Mouse (Mus musculus) neural tube, embryonic 14.5 days (tissue): ENCODE measurements at regions not wholly inside any gene's neighbourhood (a gene's known extent, or its start where the extent isn't known, plus 50 kb on each side); places are given as distances from the start of the nearest gene placed in this dataset.
A peak's percentile ranks its signal among the peaks of the same experiment; 100 is the strongest.

Source experiments
- ATAC-seq: fragments of 200-750 bp; cut with Nextera tagmentation; 2 replicates; pipeline ENCODE4 v1.8.0; 2017; ENCODE audit warnings: low read depth, mild to moderate bottlenecking, moderate TSS enrichment, moderate library complexity
- H3K27ac ChIP-seq: fragments of 300-500 bp; sonication (generic); 2 replicates; pipeline ENCODE4 v1.5.1; 2014; ENCODE audit warnings: low read depth, mild to moderate bottlenecking, control low read depth, low read length, moderate library complexity, mixed read lengths
- H3K27me3 ChIP-seq: fragments of 300-500 bp; sonication (generic); 2 replicates; pipeline ENCODE4 v1.6.1; 2014; ENCODE audit warnings: low read length; ENCODE audit not compliant: control insufficient read depth, insufficient read depth
- H3K36me3 ChIP-seq: fragments of 300-500 bp; sonication (generic); 2 replicates; pipeline ENCODE4 v1.6.1; 2014; ENCODE audit warnings: low read length, mixed read lengths; ENCODE audit not compliant: control insufficient read depth, insufficient read depth
- H3K4me1 ChIP-seq: fragments of 300-500 bp; sonication (generic); 2 replicates; pipeline ENCODE4 v1.6.1; 2014; ENCODE audit warnings: low read length; ENCODE audit not compliant: control insufficient read depth, insufficient read depth
- H3K4me2 ChIP-seq: fragments of 300-500 bp; sonication (generic); 2 replicates; pipeline ENCODE4 v1.6.1; 2014; ENCODE audit warnings: mild to moderate bottlenecking, low read depth, low read length, control low read depth
- H3K4me3 ChIP-seq: fragments of 300-500 bp; sonication (generic); 2 replicates; pipeline ENCODE4 v1.5.1; 2014; ENCODE audit warnings: low read depth, low read length, control low read depth, mixed read lengths
- H3K9ac ChIP-seq: fragments of 300-500 bp; sonication (generic); replicated peaks from 2 replicates; pipeline ENCODE4 v1.6.1; 2014; ENCODE audit warnings: low read depth, mild to moderate bottlenecking, control low read depth, low read length, mixed read lengths
- H3K9me3 ChIP-seq: fragments of 300-500 bp; sonication (generic); 2 replicates; pipeline ENCODE4 v1.6.1; 2016; ENCODE audit warnings: low read length; ENCODE audit not compliant: control insufficient read depth
- WGBS: fragments of 180-500 bp; shearing (Covaris S2); extraction: QIAGEN DNeasy Blood & Tissue Kit; methylation state at CpG from one replicate; pipeline ENCODE4 v1.1.7; 2014; 5-methylcytosine and 5-hydroxymethylcytosine counted together

- Histone ChIP-seq H3K27ac (no peak overlapping the region), H3K4me3 (no peak overlapping the region), H3K4me2 (no peak overlapping the region), H3K36me3 (no peaks in the 10 kb centered on the region), H3K9me3 (no peaks in the 10 kb centered on the region), H3K9ac (no peak overlapping the region), H3K27me3 (no peaks in the 10 kb centered on the region), H3K4me1 (no peaks in the 10 kb centered on the region)
- no peak for ATAC-seq
- WGBS: 85% methylated on average over 8 of the region's 8 CpGs
Observed at GRCm38 (mm10) chr4:84099071-84099470, 573.7 kb downstream of the Ccdc171 start.

DNA sequence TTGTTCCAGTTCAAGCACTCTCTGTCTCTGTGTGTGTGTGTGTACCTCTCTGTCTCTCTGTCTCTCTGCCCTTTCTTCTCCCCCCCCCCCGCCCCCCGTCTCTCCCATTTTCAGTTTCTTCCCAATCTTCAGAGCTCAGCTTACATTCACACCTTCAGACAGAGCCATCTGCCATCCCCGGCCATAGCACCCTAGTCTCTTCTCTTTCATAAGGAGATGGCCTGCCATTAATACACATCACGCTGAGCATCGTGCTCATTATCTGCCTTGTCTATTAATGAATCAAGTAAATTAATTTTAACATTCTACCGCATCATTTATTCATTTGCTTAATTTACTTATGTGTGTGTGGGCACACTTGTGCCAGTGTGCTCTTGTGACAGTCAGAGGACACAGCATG is 573.2 kb downstream of the Bnc2 start:
- Histone ChIP-seq H3K27me3 (no peaks in the 10 kb centered on the region), H3K4me3 (no peak overlapping the region), H3K9me3 (no peaks in the 10 kb centered on the region), H3K36me3 (no peaks in the 10 kb centered on the region), H3K9ac (no peak overlapping the region), H3K27ac (no peak overlapping the region), H3K4me2 (no peak overlapping the region), H3K4me1 (no peaks in the 10 kb centered on the region)
- 80% methylated on average over 6 of the region's 6 CpGs for WGBS
- no peak for ATAC-seq

- H3K36me3 ChIP-seq: no peaks in the 10 kb centered on the region
- H3K4me2 ChIP-seq: no peak overlapping the region
- WGBS: 81% methylated on average over 11 of the region's 11 CpGs
- H3K4me1 ChIP-seq: no peaks in the 10 kb centered on the region
- no peaks in the 10 kb centered on the region for H3K9me3 ChIP-seq
- no peak for ATAC-seq
- H3K27ac ChIP-seq: no peak overlapping the region
- H3K27me3 ChIP-seq: no peaks in the 10 kb centered on the region
- no peak overlapping the region for H3K9ac ChIP-seq
- H3K4me3 ChIP-seq: no peak overlapping the region
Observed at GRCm38 (mm10) chr4:84102736-84103135, 572.3 kb downstream of the Bnc2 start.

DNA sequence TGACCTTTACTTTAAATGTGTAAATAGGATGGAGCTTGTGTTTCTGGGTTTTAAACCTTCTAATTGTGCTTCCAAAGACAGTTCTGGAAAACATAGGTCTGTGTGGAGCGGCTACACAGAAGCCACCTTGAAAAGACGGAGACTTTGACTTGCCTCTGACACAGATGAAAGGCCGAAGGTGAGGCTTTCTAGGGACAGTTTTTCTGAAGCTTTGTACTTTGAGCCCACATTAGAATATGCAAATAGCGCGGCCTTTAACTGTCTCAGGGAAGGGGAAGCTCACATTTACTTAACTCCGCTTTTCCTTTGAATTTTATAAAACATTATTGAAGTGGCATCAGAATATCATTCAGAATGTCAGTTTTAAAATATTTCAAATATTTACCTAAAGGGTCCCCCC is 566.5 kb downstream of the Bnc2 start:
- WGBS: 65% methylated on average over 6 of the region's 6 CpGs
- Histone ChIP-seq H3K9ac (no peak overlapping the region), H3K36me3 (no peaks in the 10 kb centered on the region), H3K4me3 (no peak overlapping the region), H3K27ac (no peak overlapping the region), H3K4me1 (no peaks in the 10 kb centered on the region), H3K9me3 (no peaks in the 10 kb centered on the region), H3K27me3 (no peaks in the 10 kb centered on the region), H3K4me2 (no peak overlapping the region)
- no peak for ATAC-seq

GRCm38 (mm10) chr4:84109771-84110503 is 565.1 kb downstream of the Bnc2 start:
- H3K27ac ChIP-seq: no peak overlapping the region
- H3K36me3 ChIP-seq: no peaks in the 10 kb centered on the region
- H3K4me3 ChIP-seq: no peak overlapping the region
- H3K4me2 ChIP-seq: no peak overlapping the region
- H3K9me3 ChIP-seq: no peaks in the 10 kb centered on the region
- no peaks in the 10 kb centered on the region for H3K27me3 ChIP-seq
- ATAC-seq: 0 out of 2 replicates have a peak, but pooled peaks have one; percentile 38
- no peak overlapping the region for H3K9ac ChIP-seq
- no peaks in the 10 kb centered on the region for H3K4me1 ChIP-seq
- 6% methylated on average over 12 of the region's 12 CpGs for WGBS

- no peaks in the 10 kb centered on the region for H3K4me1 ChIP-seq
- H3K4me2 ChIP-seq: no peak overlapping the region
- no peak overlapping the region for H3K27ac ChIP-seq
- no peak overlapping the region for H3K9ac ChIP-seq
- no peaks in the 10 kb centered on the region for H3K27me3 ChIP-seq
- ATAC-seq: no peak
- no peak overlapping the region for H3K4me3 ChIP-seq
- H3K36me3 ChIP-seq: no peaks in the 10 kb centered on the region
- H3K9me3 ChIP-seq: no peaks in the 10 kb centered on the region
- 85% methylated on average over 10 of the region's 10 CpGs for WGBS
Observed at GRCm38 (mm10) chr4:84114162-84115040, 560.7 kb downstream of the Bnc2 start.

DNA sequence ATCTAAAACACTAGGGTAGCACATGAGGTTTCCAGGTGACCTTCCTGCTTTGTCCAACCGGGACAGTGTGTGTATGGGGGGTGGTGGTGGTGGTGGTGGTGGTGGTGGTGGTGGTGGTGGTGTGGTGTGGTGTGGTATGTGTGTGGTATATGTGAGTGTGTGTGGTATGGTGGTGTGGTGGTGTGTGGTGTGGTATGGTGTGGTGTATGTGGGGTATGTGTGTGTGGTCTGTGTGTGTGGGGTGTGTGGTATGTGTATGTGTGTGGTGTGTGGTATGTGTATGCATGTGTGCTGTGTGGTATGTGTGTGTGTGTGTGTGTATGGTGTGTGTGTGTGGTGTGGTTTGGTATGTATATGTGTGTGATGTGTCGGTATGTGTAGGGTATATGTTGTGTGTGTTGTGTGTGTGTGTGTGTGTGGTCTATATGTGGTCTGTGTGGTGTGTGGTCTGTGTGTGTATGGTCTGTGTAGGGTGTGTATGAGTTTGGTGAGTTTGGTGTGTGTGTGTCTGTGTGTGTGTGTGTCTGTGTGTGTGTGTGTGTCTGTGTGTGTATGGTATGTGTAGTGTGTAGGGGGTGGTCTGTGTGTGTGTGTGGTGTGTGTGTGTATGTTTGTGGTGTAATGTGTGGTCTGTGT is 556.7 kb downstream of the Bnc2 start:
- no peaks in the 10 kb centered on the region for H3K36me3 ChIP-seq
- H3K4me3 ChIP-seq: no peak overlapping the region
- H3K27ac ChIP-seq: no peak overlapping the region
- 100% methylated on average over 2 of the region's 2 CpGs for WGBS
- ATAC-seq: no peak
- no peak overlapping the region for H3K9ac ChIP-seq
- H3K9me3 ChIP-seq: no peaks in the 10 kb centered on the region
- peaks cover 7% of the 10 kb centered on the region; the same call in 1 of the 2 replicates for H3K4me1 ChIP-seq
- H3K27me3 ChIP-seq: no peaks in the 10 kb centered on the region
- no peak overlapping the region for H3K4me2 ChIP-seq

DNA sequence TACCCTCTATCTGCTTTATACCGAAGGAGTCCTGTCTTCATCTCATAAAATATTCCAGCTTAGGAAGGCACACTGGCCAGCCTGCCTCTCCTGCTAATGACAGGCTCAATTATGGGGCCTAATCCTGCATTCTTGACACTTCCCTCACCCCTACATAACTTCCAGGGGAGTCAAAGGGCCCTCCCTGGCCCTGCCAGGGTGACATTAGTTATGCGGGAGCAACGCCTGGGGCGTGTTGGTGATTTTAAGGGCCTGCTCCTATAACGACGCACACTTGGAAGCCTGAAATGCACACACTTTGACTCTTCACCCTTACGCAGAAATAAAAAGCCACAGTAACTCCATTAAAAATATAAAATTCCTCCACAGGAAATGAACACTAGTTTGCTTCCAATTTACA is 555.5 kb downstream of the Bnc2 start:
- Histone ChIP-seq H3K9me3 (no peaks in the 10 kb centered on the region), H3K9ac (0 out of 2 replicates have a peak overlapping the region, but pooled peaks have one; percentile 11), H3K4me1 (peaks cover 7% of the 10 kb centered on the region; the same call in 1 of the 2 replicates), H3K4me3 (no peak overlapping the region), H3K4me2 (no peak overlapping the region), H3K27me3 (no peaks in the 10 kb centered on the region), H3K36me3 (no peaks in the 10 kb centered on the region), H3K27ac (no peak overlapping the region)
- 19% methylated on average over 7 of the region's 7 CpGs for WGBS
- ATAC-seq: no peak

GRCm38 (mm10) chr4:84120330-84120729 is 554.7 kb downstream of the Bnc2 start:
- H3K9ac ChIP-seq: no peak overlapping the region
- peaks cover 7% of the 10 kb centered on the region; the same call in 1 of the 2 replicates for H3K4me1 ChIP-seq
- WGBS: 55% methylated on average over 7 of the region's 7 CpGs
- no peak overlapping the region for H3K4me2 ChIP-seq
- no peak; the same call in 1 of the 2 replicates for ATAC-seq
- H3K9me3 ChIP-seq: no peaks in the 10 kb centered on the region
- H3K27me3 ChIP-seq: no peaks in the 10 kb centered on the region
- no peak overlapping the region for H3K27ac ChIP-seq
- no peak overlapping the region for H3K4me3 ChIP-seq
- H3K36me3 ChIP-seq: no peaks in the 10 kb centered on the region
